Mouse (Mus musculus): ENCODE results near the gene Dusp1. TPM values are rescaled to one million over a fixed set of nuclear protein-coding genes. Genes with fewer than 3 reads are reported as not detected.

Gene Dusp1
- polyA plus RNA-seq, 1 experiment from 2014 or later: 12.2 TPM

DNA sequence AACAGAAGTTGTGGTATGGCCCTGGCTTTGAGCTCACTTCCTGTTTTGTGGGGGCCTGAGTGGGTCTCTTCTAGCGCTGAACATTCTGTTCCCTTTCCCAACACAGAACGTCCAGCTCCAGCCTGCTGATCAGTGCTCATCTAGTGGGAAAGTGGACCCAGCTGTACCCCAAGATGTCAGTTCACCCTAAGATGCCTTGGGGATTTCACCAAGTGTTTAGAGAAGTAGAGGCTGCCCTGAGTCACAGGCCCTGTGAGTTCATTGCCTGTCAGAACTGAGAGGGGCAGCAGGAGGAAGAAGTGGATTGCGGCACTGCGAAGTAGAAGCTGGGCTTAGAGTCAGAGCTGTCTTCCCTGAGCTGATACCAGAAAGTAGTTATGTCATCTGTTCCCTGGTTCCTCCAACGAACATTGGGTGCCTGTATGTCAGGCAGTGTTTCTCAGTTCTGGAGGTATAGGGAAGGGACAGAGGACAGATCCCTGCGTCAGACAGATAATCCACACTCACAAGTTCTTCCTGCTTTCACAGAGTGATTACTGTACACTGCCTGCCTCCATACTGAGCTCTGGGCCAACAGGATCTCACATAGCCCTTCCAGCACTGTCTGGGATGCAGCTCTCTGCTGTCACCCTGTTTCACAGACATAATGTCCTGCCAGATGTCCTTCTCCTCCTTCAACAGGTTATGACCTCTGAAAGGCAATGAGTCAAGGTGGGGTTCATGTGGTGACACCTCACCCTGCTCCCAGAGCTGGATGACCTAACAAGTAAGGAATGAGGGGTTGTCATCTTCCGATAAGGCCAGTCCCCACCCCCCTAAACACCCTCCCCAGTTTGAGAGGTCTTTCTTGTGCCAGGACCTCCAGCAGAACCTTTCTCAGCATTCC lies 26.4 kb downstream of the Dusp1 start:
- Histone ChIP-seq H3K4me2 (ENCODE audit: low read depth, low read length) (no peak overlapping the region), H3K4me1 (ENCODE audit: control insufficient read depth, insufficient read depth, low read length) (peaks cover 3% of the 10 kb centered on the region), H3K4me3 (ENCODE audit: low read length) (no peak overlapping the region), H3K9ac (ENCODE audit: low read depth, low read length) (no peak overlapping the region), H3K36me3 (ENCODE audit: control insufficient read depth, insufficient read depth, low read length) (no peaks in the 10 kb centered on the region), H3K27ac (ENCODE audit: low read length) (0 out of 2 replicates have a peak overlapping the region, but pooled peaks have one; percentile 11), H3K27me3 (replicated peaks; ENCODE audit: control insufficient read depth, insufficient read depth, low read length) (no peaks in the 10 kb centered on the region), H3K9me3 (ENCODE audit: control insufficient read depth, low read length) (no peaks in the 10 kb centered on the region)
- WGBS: 67% methylated on average over 7 of the region's 7 CpGs
- ATAC-seq: no peak

DNA sequence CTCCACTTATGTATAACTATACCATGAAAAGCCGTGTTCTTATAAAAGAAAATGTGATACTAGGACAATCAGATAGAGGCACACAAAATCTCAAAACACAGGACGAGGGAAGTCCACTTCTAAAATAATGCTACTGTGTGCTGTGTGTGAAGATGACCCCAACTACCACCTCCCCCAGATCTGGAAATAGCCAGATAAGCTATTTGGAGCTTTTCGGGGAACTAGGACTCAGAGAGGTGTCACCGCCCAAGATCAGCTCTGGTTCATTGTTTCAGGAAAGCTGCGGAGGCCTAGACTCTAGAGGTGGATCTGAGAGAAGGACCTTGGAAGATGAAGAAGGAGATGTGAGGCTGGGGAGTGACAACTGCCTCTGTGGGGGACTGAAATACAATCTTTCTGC lies 27.2 kb downstream of the Dusp1 start:
- ATAC-seq: no peak
- Histone ChIP-seq H3K4me3 (ENCODE audit: low read length) (no peak overlapping the region), H3K4me1 (ENCODE audit: control insufficient read depth, insufficient read depth, low read length) (peaks cover 4% of the 10 kb centered on the region), H3K9ac (ENCODE audit: low read depth, low read length) (no peak overlapping the region), H3K4me2 (ENCODE audit: low read depth, low read length) (no peak overlapping the region), H3K27me3 (replicated peaks; ENCODE audit: control insufficient read depth, insufficient read depth, low read length) (no peaks in the 10 kb centered on the region), H3K36me3 (ENCODE audit: control insufficient read depth, insufficient read depth, low read length) (no peaks in the 10 kb centered on the region), H3K27ac (ENCODE audit: low read length) (0 out of 2 replicates have a peak overlapping the region, but pooled peaks have one; percentile 7), H3K9me3 (ENCODE audit: control insufficient read depth, low read length) (no peaks in the 10 kb centered on the region)
- WGBS: 80% methylated on average over 5 of the region's 5 CpGs

DNA sequence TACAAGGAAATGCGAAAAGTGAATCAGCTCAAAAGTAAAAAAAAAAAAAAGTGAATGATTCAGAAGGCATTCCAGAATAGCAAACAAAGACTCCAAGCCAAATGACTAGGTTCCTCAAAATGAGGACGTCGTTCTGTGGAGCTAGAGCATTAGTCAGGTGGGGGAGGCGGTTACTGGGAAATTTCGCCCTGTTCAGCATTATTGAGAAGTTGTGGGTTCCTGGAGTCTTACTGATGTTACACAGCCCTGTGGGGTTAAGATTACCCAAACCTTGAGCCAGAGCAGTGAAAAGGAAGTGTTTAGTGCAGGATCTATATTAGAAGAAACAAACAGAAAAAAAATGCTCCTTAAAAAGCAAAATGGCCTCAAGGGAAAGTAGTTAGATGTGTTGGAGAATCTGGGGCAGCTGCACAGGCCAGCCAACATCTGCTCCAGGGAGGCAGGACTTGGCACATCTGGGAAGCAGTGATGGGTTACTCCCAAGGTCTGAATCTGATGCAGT lies 28.0 kb downstream of the Dusp1 start:
- H3K4me2 ChIP-seq (ENCODE audit: low read depth, low read length): no peak overlapping the region
- peaks cover 4% of the 10 kb centered on the region for H3K4me1 ChIP-seq (ENCODE audit: control insufficient read depth, insufficient read depth, low read length)
- no peaks in the 10 kb centered on the region for H3K27me3 ChIP-seq (replicated peaks; ENCODE audit: control insufficient read depth, insufficient read depth, low read length)
- no peaks in the 10 kb centered on the region for H3K36me3 ChIP-seq (ENCODE audit: control insufficient read depth, insufficient read depth, low read length)
- no peak overlapping the region for H3K27ac ChIP-seq (ENCODE audit: low read length)
- no peak overlapping the region for H3K9ac ChIP-seq (ENCODE audit: low read depth, low read length)
- no peaks in the 10 kb centered on the region for H3K9me3 ChIP-seq (ENCODE audit: control insufficient read depth, low read length)
- ATAC-seq: no peak
- H3K4me3 ChIP-seq (ENCODE audit: low read length): no peak overlapping the region
- 58% methylated on average over 5 of the region's 5 CpGs for WGBS

DNA sequence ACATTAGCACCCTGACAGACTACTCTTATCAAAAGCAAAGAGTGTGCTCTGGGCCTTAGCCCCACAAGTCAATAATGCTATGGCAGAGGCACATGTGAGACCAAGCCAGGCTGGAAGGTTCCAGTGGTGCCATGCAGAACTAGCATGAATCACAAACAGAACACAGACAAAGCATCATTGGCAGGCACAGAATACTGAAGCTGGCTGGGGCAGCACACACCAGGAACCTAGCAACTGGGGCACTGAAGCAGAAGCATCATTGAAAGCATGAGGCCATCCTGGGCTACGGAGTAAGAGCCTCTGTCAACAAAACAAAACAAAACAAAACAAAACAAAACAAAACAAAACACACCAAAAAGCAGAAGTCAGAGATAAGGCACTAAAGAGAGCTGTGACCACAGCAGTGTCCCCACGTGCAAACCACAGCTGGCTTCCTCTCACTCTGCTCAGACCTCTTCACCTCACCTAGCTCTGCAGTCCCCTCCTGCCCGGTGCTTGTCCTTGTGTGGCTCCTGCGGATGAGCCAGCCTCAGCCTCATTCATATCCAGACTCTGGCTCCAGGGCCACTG lies 29.4 kb downstream of the Dusp1 start:
- H3K9me3 ChIP-seq (ENCODE audit: control insufficient read depth, low read length): no peaks in the 10 kb centered on the region
- no peak overlapping the region for H3K27ac ChIP-seq (ENCODE audit: low read length)
- 63% methylated on average over 4 of the region's 4 CpGs for WGBS
- no peak overlapping the region for H3K4me2 ChIP-seq (ENCODE audit: low read depth, low read length)
- no peaks in the 10 kb centered on the region for H3K27me3 ChIP-seq (replicated peaks; ENCODE audit: control insufficient read depth, insufficient read depth, low read length)
- H3K4me3 ChIP-seq (ENCODE audit: low read length): no peak overlapping the region
- peaks cover 4% of the 10 kb centered on the region for H3K4me1 ChIP-seq (ENCODE audit: control insufficient read depth, insufficient read depth, low read length)
- H3K9ac ChIP-seq (ENCODE audit: low read depth, low read length): no peak overlapping the region
- no peaks in the 10 kb centered on the region for H3K36me3 ChIP-seq (ENCODE audit: control insufficient read depth, insufficient read depth, low read length)
- no peak for ATAC-seq

DNA sequence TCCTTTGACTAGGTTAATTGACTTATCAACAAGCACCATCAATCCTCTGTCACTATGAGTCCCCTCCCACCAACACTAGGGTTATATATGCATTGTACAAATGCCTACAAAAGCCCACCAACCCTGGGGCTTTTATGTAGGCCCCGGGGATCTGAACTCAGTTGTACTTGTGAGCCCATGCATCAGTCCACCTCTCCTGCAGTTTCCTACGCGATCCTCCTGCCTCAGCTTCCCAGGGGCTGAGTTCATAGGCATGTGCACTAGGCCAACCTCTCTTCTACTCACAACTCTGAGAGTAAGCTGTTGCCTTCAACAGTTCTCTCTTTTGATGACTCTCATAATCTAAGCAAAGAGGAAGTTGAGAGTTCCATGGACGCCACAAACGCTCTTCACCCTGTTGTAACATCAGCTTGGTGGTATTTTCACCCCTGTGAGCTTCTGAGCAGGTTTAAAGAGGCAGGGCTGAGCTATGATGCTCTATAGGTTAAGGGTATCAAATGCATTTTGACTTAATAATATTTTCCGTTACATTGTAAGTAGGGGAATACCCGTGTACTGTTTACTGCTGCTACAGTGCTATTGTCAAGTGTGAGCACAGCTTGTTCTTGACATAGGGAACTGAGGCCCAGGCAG lies 30.4 kb downstream of the Dusp1 start:
- no peaks in the 10 kb centered on the region for H3K27me3 ChIP-seq (replicated peaks; ENCODE audit: control insufficient read depth, insufficient read depth, low read length)
- H3K4me3 ChIP-seq (ENCODE audit: low read length): no peak overlapping the region
- no peaks in the 10 kb centered on the region for H3K36me3 ChIP-seq (ENCODE audit: control insufficient read depth, insufficient read depth, low read length)
- WGBS: 86% methylated on average over 7 of the region's 7 CpGs
- no peak overlapping the region for H3K4me2 ChIP-seq (ENCODE audit: low read depth, low read length)
- no peaks in the 10 kb centered on the region for H3K9me3 ChIP-seq (ENCODE audit: control insufficient read depth, low read length)
- H3K4me1 ChIP-seq (ENCODE audit: control insufficient read depth, insufficient read depth, low read length): peaks cover 4% of the 10 kb centered on the region
- no peak overlapping the region for H3K9ac ChIP-seq (ENCODE audit: low read depth, low read length)
- no peak overlapping the region for H3K27ac ChIP-seq (ENCODE audit: low read length)
- no peak for ATAC-seq

DNA sequence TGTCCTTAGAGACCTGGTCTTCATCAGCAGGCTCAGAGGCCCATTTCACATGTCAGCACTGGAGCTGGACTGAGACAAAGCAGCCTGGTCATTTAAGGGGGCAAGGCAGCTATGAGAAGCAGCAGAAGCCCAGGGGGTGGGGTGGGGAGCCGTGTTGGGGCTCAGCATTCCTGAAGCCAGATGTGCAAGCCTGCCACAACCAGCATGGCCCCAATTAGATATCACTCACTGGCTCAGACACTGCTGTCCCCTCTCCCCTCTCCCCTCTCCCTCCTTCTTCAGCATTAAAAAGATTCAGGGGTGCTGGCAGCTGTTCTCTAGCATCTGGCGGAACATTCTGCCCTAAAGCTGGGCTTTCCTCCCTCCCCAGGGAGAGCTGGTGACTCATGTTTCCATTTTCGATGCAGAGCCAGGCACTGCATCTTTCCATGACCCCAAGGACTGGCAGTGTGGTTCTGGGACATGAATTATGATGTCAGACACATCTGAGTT lies 31.3 kb downstream of the Dusp1 start:
- no peaks in the 10 kb centered on the region for H3K9me3 ChIP-seq (ENCODE audit: control insufficient read depth, low read length)
- no peak overlapping the region for H3K27ac ChIP-seq (ENCODE audit: low read length)
- H3K4me3 ChIP-seq (ENCODE audit: low read length): no peak overlapping the region
- WGBS: 47% methylated on average over 3 of the region's 3 CpGs
- no peak overlapping the region for H3K9ac ChIP-seq (ENCODE audit: low read depth, low read length)
- peaks cover 4% of the 10 kb centered on the region for H3K4me1 ChIP-seq (ENCODE audit: control insufficient read depth, insufficient read depth, low read length)
- no peaks in the 10 kb centered on the region for H3K27me3 ChIP-seq (replicated peaks; ENCODE audit: control insufficient read depth, insufficient read depth, low read length)
- H3K36me3 ChIP-seq (ENCODE audit: control insufficient read depth, insufficient read depth, low read length): no peaks in the 10 kb centered on the region
- H3K4me2 ChIP-seq (ENCODE audit: low read depth, low read length): no peak overlapping the region
- no peak; the same call in 1 of the 2 replicates for ATAC-seq

DNA sequence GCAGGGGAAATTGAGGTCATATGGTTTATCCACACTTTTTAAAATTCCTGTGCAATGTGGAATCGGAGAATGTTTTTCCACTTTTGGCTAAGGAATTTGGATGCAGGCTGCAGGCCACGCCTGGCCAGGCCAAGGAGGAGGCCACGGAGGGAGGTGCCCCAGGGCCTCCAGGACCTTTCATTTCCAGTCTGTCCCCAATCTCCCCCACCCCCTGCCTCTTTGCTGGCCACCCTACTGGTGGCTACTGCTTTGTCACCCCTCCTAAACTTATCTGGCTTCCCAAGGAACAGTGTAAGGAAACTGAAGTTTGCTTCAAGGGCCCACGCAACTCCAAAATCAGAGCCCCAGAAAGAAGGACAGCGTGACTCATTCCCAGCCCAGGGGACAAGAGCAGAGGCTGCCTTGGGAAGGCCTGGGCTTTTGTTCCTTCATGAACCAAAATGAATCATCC lies 32.1 kb downstream of the Dusp1 start:
- H3K27ac ChIP-seq (ENCODE audit: low read length): no peak overlapping the region
- no peaks in the 10 kb centered on the region for H3K27me3 ChIP-seq (replicated peaks; ENCODE audit: control insufficient read depth, insufficient read depth, low read length)
- H3K9me3 ChIP-seq (ENCODE audit: control insufficient read depth, low read length): no peaks in the 10 kb centered on the region
- H3K4me3 ChIP-seq (ENCODE audit: low read length): no peak overlapping the region
- WGBS: 79% methylated on average over 5 of the region's 5 CpGs
- H3K4me2 ChIP-seq (ENCODE audit: low read depth, low read length): no peak overlapping the region
- no peaks in the 10 kb centered on the region for H3K36me3 ChIP-seq (ENCODE audit: control insufficient read depth, insufficient read depth, low read length)
- peaks cover 4% of the 10 kb centered on the region for H3K4me1 ChIP-seq (ENCODE audit: control insufficient read depth, insufficient read depth, low read length)
- no peak for ATAC-seq
- H3K9ac ChIP-seq (ENCODE audit: low read depth, low read length): no peak overlapping the region

DNA sequence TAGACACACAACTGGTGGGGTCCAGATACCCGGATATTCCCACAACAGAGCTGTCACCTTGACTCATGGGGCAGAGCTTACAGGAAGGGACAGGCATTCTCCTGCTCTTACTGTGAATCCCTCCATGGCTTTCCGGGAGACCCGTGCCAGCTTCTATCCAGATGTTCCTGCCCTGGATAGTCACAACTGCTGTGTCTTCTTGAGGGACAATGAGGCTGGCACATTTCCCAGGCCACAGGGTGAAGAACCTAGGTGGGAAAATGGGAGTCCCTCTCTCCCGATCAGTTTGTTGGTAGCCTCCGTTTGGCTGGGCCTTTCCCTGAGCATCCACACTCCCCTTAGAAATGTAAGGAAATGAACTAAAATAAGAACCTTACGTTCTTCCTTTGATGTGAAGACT lies 33.2 kb downstream of the Dusp1 start:
- H3K9ac ChIP-seq (ENCODE audit: low read depth, low read length): no peak overlapping the region
- H3K4me3 ChIP-seq (ENCODE audit: low read length): no peak overlapping the region
- no peaks in the 10 kb centered on the region for H3K9me3 ChIP-seq (ENCODE audit: control insufficient read depth, low read length)
- H3K36me3 ChIP-seq (ENCODE audit: control insufficient read depth, insufficient read depth, low read length): no peaks in the 10 kb centered on the region
- no peaks in the 10 kb centered on the region for H3K27me3 ChIP-seq (replicated peaks; ENCODE audit: control insufficient read depth, insufficient read depth, low read length)
- 84% methylated on average over 6 of the region's 6 CpGs for WGBS
- peaks cover 8% of the 10 kb centered on the region for H3K4me1 ChIP-seq (ENCODE audit: control insufficient read depth, insufficient read depth, low read length)
- no peak overlapping the region for H3K27ac ChIP-seq (ENCODE audit: low read length)
- H3K4me2 ChIP-seq (ENCODE audit: low read depth, low read length): no peak overlapping the region
- ATAC-seq: no peak

DNA sequence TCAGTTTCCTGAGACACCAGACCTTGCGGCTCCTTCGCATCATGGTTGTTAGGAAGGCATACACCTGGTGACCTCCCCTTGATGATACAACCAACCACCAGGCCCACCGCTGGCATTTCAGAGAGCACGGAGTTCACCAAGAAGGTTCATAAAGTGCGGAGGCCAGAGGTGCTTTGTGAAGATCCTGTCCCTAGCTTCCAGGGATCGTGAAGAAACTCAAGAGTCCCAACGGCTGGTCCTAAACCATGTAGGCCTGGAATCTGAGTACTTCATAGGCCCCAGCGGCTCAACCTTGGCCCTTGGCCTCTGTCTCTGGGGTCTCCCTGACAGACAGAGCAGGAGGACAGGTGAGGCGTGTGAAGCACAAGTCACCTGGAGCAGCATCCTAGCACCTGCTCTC lies 34.6 kb downstream of the Dusp1 start:
- Histone ChIP-seq H3K4me1 (ENCODE audit: control insufficient read depth, insufficient read depth, low read length) (peaks cover 11% of the 10 kb centered on the region), H3K4me2 (ENCODE audit: low read depth, low read length) (no peak overlapping the region), H3K4me3 (ENCODE audit: low read length) (no peak overlapping the region), H3K27ac (ENCODE audit: low read length) (no peak overlapping the region), H3K36me3 (ENCODE audit: control insufficient read depth, insufficient read depth, low read length) (no peaks in the 10 kb centered on the region), H3K9me3 (ENCODE audit: control insufficient read depth, low read length) (no peaks in the 10 kb centered on the region), H3K9ac (ENCODE audit: low read depth, low read length) (no peak overlapping the region), H3K27me3 (replicated peaks; ENCODE audit: control insufficient read depth, insufficient read depth, low read length) (no peaks in the 10 kb centered on the region)
- ATAC-seq: no peak
- WGBS: 95% methylated on average over 9 of the region's 9 CpGs
